Mouse (Mus musculus): ENCODE measurements around the gene Slc1a5.

- TF ChIP-seq GATA1 (IDR thresholded peaks at IDR 0.05; ENCODE audit: low read length) (no peak), TAL1 (IDR thresholded peaks at IDR 0.05; ENCODE audit: low read length) (no peak)
These were observed 13.7 kb downstream of the Slc1a5 start for GRCm38 (mm10) chr7:16794886-16795285.
